Mouse (Mus musculus): ENCODE data around the gene Stat5b. TPM values are rescaled to one million over a fixed set of nuclear protein-coding genes. Genes with fewer than 3 reads are reported as not detected.

The Stat5b gene
- polyA plus RNA-seq, 1 experiment from 2014 or later, result 33.7 TPM

GRCm38 (mm10) chr11:100754693-100755057 lies 95.8 kb downstream of the Stat5b start:
- H3K27me3 ChIP-seq (replicated peaks), result peaks cover 98% of the 10 kb centered on the region
- no peaks in the 10 kb centered on the region for H3K36me3 ChIP-seq

GRCm38 (mm10) chr11:100754021-100754692 lies 96.4 kb downstream of the Stat5b start:
- no peak for ATAC-seq
- no peak overlapping the region for H3K9ac ChIP-seq
- 72% methylated on average over 12 of the region's 12 CpGs for WGBS (ENCODE audit: insufficient replicate concordance)
- H3K27ac ChIP-seq, result no peak overlapping the region
- peaks cover 98% of the 10 kb centered on the region for H3K27me3 ChIP-seq (replicated peaks)
- no peak overlapping the region for H3K4me3 ChIP-seq
- no peaks in the 10 kb centered on the region for H3K36me3 ChIP-seq
- peaks cover 11% of the 10 kb centered on the region for H3K4me1 ChIP-seq
- H3K9me3 ChIP-seq (replicated peaks), result no peaks in the 10 kb centered on the region
- H3K4me2 ChIP-seq, result no peak overlapping the region

More at GRCm38 (mm10) chr11:100754693-100755057, 95.8 kb downstream of the Stat5b start:
- Histone ChIP-seq H3K4me1 (peaks cover 13% of the 10 kb centered on the region), H3K27ac (no peak overlapping the region), H3K9ac (no peak overlapping the region), H3K4me2 (no peak overlapping the region), H3K4me3 (no peak overlapping the region), H3K9me3 (replicated peaks) (no peaks in the 10 kb centered on the region)
- ATAC-seq, result no peak
- 64% methylated on average over 3 of the region's 3 CpGs for WGBS (ENCODE audit: insufficient replicate concordance)

- H3K4me2 ChIP-seq, result no peak overlapping the region
- no peaks in the 10 kb centered on the region for H3K36me3 ChIP-seq
- no peak overlapping the region for H3K27ac ChIP-seq
- no peak for ATAC-seq
- H3K9ac ChIP-seq, result no peak overlapping the region
- 38% methylated on average over 10 of the region's 10 CpGs for WGBS (ENCODE audit: insufficient replicate concordance)
- peaks cover 98% of the 10 kb centered on the region for H3K27me3 ChIP-seq (replicated peaks)
- no peaks in the 10 kb centered on the region for H3K9me3 ChIP-seq (replicated peaks)
- H3K4me3 ChIP-seq, result no peak overlapping the region
- H3K4me1 ChIP-seq, result peaks cover 12% of the 10 kb centered on the region; the same call in 1 of the 2 replicates
Measured at GRCm38 (mm10) chr11:100752294-100752693, 98.2 kb downstream of the Stat5b start.

GRCm38 (mm10) chr11:100750127-100750526 lies 100.4 kb downstream of the Stat5b start:
- Histone ChIP-seq H3K27ac (no peak overlapping the region), H3K36me3 (no peaks in the 10 kb centered on the region), H3K9ac (no peak overlapping the region), H3K4me2 (no peak overlapping the region), H3K27me3 (replicated peaks) (peaks cover 94% of the 10 kb centered on the region), H3K4me1 (peaks cover 20% of the 10 kb centered on the region; the same call in 1 of the 2 replicates), H3K4me3 (no peak overlapping the region), H3K9me3 (replicated peaks) (no peaks in the 10 kb centered on the region)
- no peak for ATAC-seq
- 68% methylated on average over 16 of the region's 16 CpGs for WGBS (ENCODE audit: insufficient replicate concordance)

- Histone ChIP-seq H3K4me2 (no peak overlapping the region), H3K36me3 (no peaks in the 10 kb centered on the region), H3K9me3 (replicated peaks) (no peaks in the 10 kb centered on the region), H3K9ac (no peak overlapping the region), H3K4me3 (no peak overlapping the region), H3K27ac (no peak overlapping the region), H3K27me3 (replicated peaks) (peaks cover 92% of the 10 kb centered on the region), H3K4me1 (peaks cover 20% of the 10 kb centered on the region; the same call in 1 of the 2 replicates)
- 28% methylated on average over 25 of the region's 25 CpGs for WGBS (ENCODE audit: insufficient replicate concordance)
- no peak for ATAC-seq
Measured at GRCm38 (mm10) chr11:100749469-100749868, 101.1 kb downstream of the Stat5b start.

GRCm38 (mm10) chr11:100748620-100749019 lies 101.9 kb downstream of the Stat5b start:
- peaks cover 88% of the 10 kb centered on the region for H3K27me3 ChIP-seq (replicated peaks)
- 38% methylated on average over 4 of the region's 4 CpGs for WGBS (ENCODE audit: insufficient replicate concordance)
- no peaks in the 10 kb centered on the region for H3K36me3 ChIP-seq
- no peak for ATAC-seq
- peaks cover 20% of the 10 kb centered on the region; the same call in 1 of the 2 replicates for H3K4me1 ChIP-seq
- H3K4me2 ChIP-seq, result no peak overlapping the region
- H3K9me3 ChIP-seq (replicated peaks), result no peaks in the 10 kb centered on the region
- no peak overlapping the region for H3K27ac ChIP-seq
- H3K4me3 ChIP-seq, result no peak overlapping the region
- H3K9ac ChIP-seq, result no peak overlapping the region

GRCm38 (mm10) chr11:100747114-100747513 lies 103.4 kb downstream of the Stat5b start:
- ATAC-seq, result peak; percentile 30; the same call in 1 of the 2 replicates
- Histone ChIP-seq H3K4me1 (peaks cover 20% of the 10 kb centered on the region; the same call in 1 of the 2 replicates), H3K4me2 (no peak overlapping the region), H3K9me3 (replicated peaks) (no peaks in the 10 kb centered on the region), H3K36me3 (no peaks in the 10 kb centered on the region), H3K9ac (no peak overlapping the region), H3K27me3 (replicated peaks) (peaks cover 74% of the 10 kb centered on the region), H3K4me3 (no peak overlapping the region), H3K27ac (no peak overlapping the region)
- WGBS (ENCODE audit: insufficient replicate concordance), result 46% methylated on average over 5 of the region's 5 CpGs

GRCm38 (mm10) chr11:100746546-100746945 lies 104.0 kb downstream of the Stat5b start:
- ATAC-seq, result no peak
- Histone ChIP-seq H3K9me3 (replicated peaks) (no peaks in the 10 kb centered on the region), H3K9ac (no peak overlapping the region), H3K36me3 (no peaks in the 10 kb centered on the region), H3K4me1 (peaks cover 20% of the 10 kb centered on the region; the same call in 1 of the 2 replicates), H3K4me2 (no peak overlapping the region), H3K27ac (no peak overlapping the region), H3K4me3 (no peak overlapping the region), H3K27me3 (replicated peaks) (peaks cover 68% of the 10 kb centered on the region)
- WGBS (ENCODE audit: insufficient replicate concordance), result 73% methylated on average over 10 of the region's 10 CpGs

- Histone ChIP-seq H3K27me3 (replicated peaks) (peaks cover 55% of the 10 kb centered on the region), H3K4me1 (peaks cover 20% of the 10 kb centered on the region; the same call in 1 of the 2 replicates), H3K27ac (no peak overlapping the region), H3K9ac (no peak overlapping the region), H3K36me3 (no peaks in the 10 kb centered on the region), H3K4me3 (no peak overlapping the region), H3K9me3 (replicated peaks) (no peaks in the 10 kb centered on the region), H3K4me2 (no peak overlapping the region)
- WGBS (ENCODE audit: insufficient replicate concordance), result 14% methylated on average over 6 of the region's 6 CpGs
- no peak for ATAC-seq
Measured at GRCm38 (mm10) chr11:100745085-100745484, 105.4 kb downstream of the Stat5b start.

- H3K4me1 ChIP-seq, result peaks cover 25% of the 10 kb centered on the region
- H3K36me3 ChIP-seq, result no peaks in the 10 kb centered on the region
- 63% methylated on average over 6 of the region's 6 CpGs for WGBS (ENCODE audit: insufficient replicate concordance)
- H3K27ac ChIP-seq, result no peak overlapping the region
- no peak overlapping the region for H3K4me2 ChIP-seq
- H3K4me3 ChIP-seq, result no peak overlapping the region
- no peak for ATAC-seq
- H3K9me3 ChIP-seq (replicated peaks), result no peaks in the 10 kb centered on the region
- H3K9ac ChIP-seq, result no peak overlapping the region
- H3K27me3 ChIP-seq (replicated peaks), result peaks cover 20% of the 10 kb centered on the region; the same call in 1 of the 2 replicates
Measured at GRCm38 (mm10) chr11:100741348-100741747, 109.2 kb downstream of the Stat5b start.

GRCm38 (mm10) chr11:100738749-100739148 lies 111.8 kb downstream of the Stat5b start:
- H3K27ac ChIP-seq, result peak overlapping the region; percentile 89
- H3K4me3 ChIP-seq, result peak overlapping the region; percentile 99
- H3K27me3 ChIP-seq (replicated peaks), result no peaks in the 10 kb centered on the region
- H3K4me2 ChIP-seq, result peak overlapping the region; percentile 96
- no peak for ATAC-seq
- no peaks in the 10 kb centered on the region for H3K9me3 ChIP-seq (replicated peaks)
- 20% methylated on average over 5 of the region's 5 CpGs for WGBS (ENCODE audit: insufficient replicate concordance)
- peaks cover 15% of the 10 kb centered on the region for H3K36me3 ChIP-seq
- H3K4me1 ChIP-seq, result peaks cover 47% of the 10 kb centered on the region
- peak overlapping the region; percentile 67 for H3K9ac ChIP-seq

- Histone ChIP-seq H3K36me3 (peaks cover 20% of the 10 kb centered on the region), H3K4me3 (peak within 1 kb of the TSS; percentile 99), H3K27me3 (replicated peaks) (no peaks in the 10 kb centered on the region), H3K9ac (peak within 1 kb of the TSS; percentile 99), H3K4me1 (peaks cover 53% of the 10 kb centered on the region), H3K27ac (peak within 1 kb of the TSS; percentile 94), H3K9me3 (replicated peaks) (no peaks in the 10 kb centered on the region), H3K4me2 (peak within 1 kb of the TSS; percentile 96)
- peak; percentile 97 for ATAC-seq
- WGBS (ENCODE audit: insufficient replicate concordance), result under 1% methylated on average over 39 of the region's 39 CpGs
Measured at GRCm38 (mm10) chr11:100738066-100738604, 112.4 kb downstream of the Stat5b start, which contains the start of gene Rab5c. TSS of gene Rab5c (minus strand) at chr11:100738215.

Measured in liver, embryonic 12.5 days (tissue).